Mouse (Mus musculus) lung, embryonic 14.5 days (tissue): ENCODE data around the gene Rnf17. TPM values are rescaled to one million over a fixed set of nuclear protein-coding genes. Genes with fewer than 3 reads are reported as not detected.
A peak's percentile ranks its signal among the peaks of the same experiment; 100 is the strongest.

ENCODE experiments used
- ATAC-seq: fragments of 200-750 bp; cut with Nextera tagmentation; 2 replicates; pipeline ENCODE4 v1.8.0; 2017; ENCODE audit warnings: mild to moderate bottlenecking, moderate TSS enrichment, moderate library complexity; ENCODE audit not compliant: insufficient read depth
- DNase-seq: peaks from one replicate; pipeline ENCODE4 v3.0.0-alpha.2; 2015
- H3K27ac ChIP-seq: fragments of 300-500 bp; sonication (generic); 2 replicates; pipeline ENCODE4 v1.5.1; 2014; ENCODE audit warnings: low read depth, mild to moderate bottlenecking, moderate library complexity
- H3K27me3 ChIP-seq: fragments of 300-500 bp; sonication (generic); 2 replicates; pipeline ENCODE4 v1.6.1; 2014; ENCODE audit warnings: low read length, control low read depth; ENCODE audit not compliant: insufficient read depth
- H3K36me3 ChIP-seq: fragments of 300-500 bp; sonication (generic); 2 replicates; pipeline ENCODE4 v1.6.1; 2014; ENCODE audit warnings: control low read depth; ENCODE audit not compliant: insufficient read depth
- H3K4me1 ChIP-seq: fragments of 300-500 bp; sonication (generic); 2 replicates; pipeline ENCODE4 v1.6.1; 2014; ENCODE audit warnings: antibody characterized with exemption, control low read depth; ENCODE audit not compliant: insufficient read depth
- H3K4me2 ChIP-seq: fragments of 300-500 bp; sonication (generic); 2 replicates; pipeline ENCODE4 v1.6.1; 2014; ENCODE audit warnings: mild to moderate bottlenecking
- H3K4me3 ChIP-seq: fragments of 300-500 bp; sonication (generic); 2 replicates; pipeline ENCODE4 v1.5.1; 2014; ENCODE audit warnings: low read depth, low read length
- H3K9ac ChIP-seq: fragments of 300-500 bp; sonication (generic); 2 replicates; pipeline ENCODE4 v1.6.1; 2014
- H3K9me3 ChIP-seq: fragments of 300-500 bp; sonication (generic); 2 replicates; pipeline ENCODE4 v1.6.1; 2016; ENCODE audit warnings: low read depth, low read length, control low read depth
- CTCF ChIP-seq: IDR thresholded peaks from 2 replicates; pipeline ENCODE4 v1.5.1; 2016; ENCODE audit warnings: antibody characterized with exemption, low read depth
- WGBS: fragments of 180-500 bp; shearing (Covaris S2); extraction: QIAGEN DNeasy Blood & Tissue Kit; methylation state at CpG from one replicate; pipeline ENCODE4 v1.1.7; 2014; 5-methylcytosine and 5-hydroxymethylcytosine counted together
- polyA plus RNA-seq: library from polyadenylated mRNA; unstranded; fragments of >200 nt; fragmentation: Nextera tagmentation; extraction: Ambion mirVana; gene quantifications from 2 replicates; pipeline ENCODE4 v1.2.1, GENCODE M21; 2014

The Rnf17 gene
- polyA plus RNA-seq, 1 experiment from 2014 or later, result 0.84 TPM

GRCm38 (mm10) chr14:56390247-56390646, 12.1 kb upstream of the Rnf17 start:
- H3K9ac ChIP-seq, result no peak overlapping the region
- H3K4me3 ChIP-seq, result no peak overlapping the region
- no peaks in the 10 kb centered on the region for H3K9me3 ChIP-seq
- WGBS, result 51% methylated on average over 3 of the region's 3 CpGs
- H3K27me3 ChIP-seq, result no peaks in the 10 kb centered on the region
- no peaks in the 10 kb centered on the region for H3K36me3 ChIP-seq
- H3K27ac ChIP-seq, result no peak overlapping the region
- peaks cover 6% of the 10 kb centered on the region; the same call in 1 of the 2 replicates for H3K4me1 ChIP-seq
- no peak for TF ChIP-seq CTCF
- ATAC-seq, result no peak
- no peak for DNase-seq
- H3K4me2 ChIP-seq, result no peak overlapping the region

GRCm38 (mm10) chr14:56393704-56394312, 8.6 kb upstream of the Rnf17 start:
- Histone ChIP-seq H3K27me3 (no peaks in the 10 kb centered on the region), H3K4me2 (no peak overlapping the region), H3K4me1 (peaks cover 6% of the 10 kb centered on the region; the same call in 1 of the 2 replicates), H3K4me3 (no peak overlapping the region), H3K27ac (0 out of 2 replicates have a peak overlapping the region, but pooled peaks have one; percentile 12), H3K9me3 (no peaks in the 10 kb centered on the region), H3K36me3 (no peaks in the 10 kb centered on the region), H3K9ac (no peak overlapping the region)
- 19% methylated on average over 2 of the region's 2 CpGs for WGBS
- DNase-seq (peak; percentile 69), ATAC-seq (peak; percentile 86)
- TF ChIP-seq CTCF, result no peak

GRCm38 (mm10) chr14:56398001-56398400, 4.4 kb upstream of the Rnf17 start:
- Histone ChIP-seq H3K36me3 (no peaks in the 10 kb centered on the region), H3K9ac (no peak overlapping the region), H3K27ac (no peak overlapping the region), H3K4me3 (no peak overlapping the region), H3K9me3 (no peaks in the 10 kb centered on the region), H3K4me1 (peaks cover 6% of the 10 kb centered on the region; the same call in 1 of the 2 replicates), H3K27me3 (no peaks in the 10 kb centered on the region), H3K4me2 (no peak overlapping the region)
- DNase-seq, result peak; percentile 79
- no peak for ATAC-seq
- peak; percentile 80 for TF ChIP-seq CTCF

GRCm38 (mm10) chr14:56403072-56403375, 643 bp downstream of the Rnf17 start:
- Histone ChIP-seq H3K4me2 (no peak overlapping the region), H3K27ac (no peak overlapping the region), H3K36me3 (no peaks in the 10 kb centered on the region), H3K4me1 (no peaks in the 10 kb centered on the region), H3K9me3 (no peaks in the 10 kb centered on the region), H3K27me3 (no peaks in the 10 kb centered on the region), H3K4me3 (no peak overlapping the region), H3K9ac (no peak overlapping the region)
- 85% methylated on average over 2 of the region's 2 CpGs for WGBS
- no peak for DNase-seq
- ATAC-seq, result no peak
- no peak for TF ChIP-seq CTCF

- no peak overlapping the region for H3K4me2 ChIP-seq
- H3K27ac ChIP-seq, result no peak overlapping the region
- 29% methylated on average over 2 of the region's 2 CpGs for WGBS
- no peaks in the 10 kb centered on the region for H3K4me1 ChIP-seq
- no peaks in the 10 kb centered on the region for H3K9me3 ChIP-seq
- peak; percentile 61 for DNase-seq
- ATAC-seq, result no peak
- H3K4me3 ChIP-seq, result no peak overlapping the region
- no peak overlapping the region for H3K9ac ChIP-seq
- no peaks in the 10 kb centered on the region for H3K36me3 ChIP-seq
- no peaks in the 10 kb centered on the region for H3K27me3 ChIP-seq
- TF ChIP-seq CTCF, result no peak
Observed at GRCm38 (mm10) chr14:56462090-56462489, 59.7 kb downstream of the Rnf17 start.

- no peak for DNase-seq
- no peak for ATAC-seq
- Histone ChIP-seq H3K4me1 (no peaks in the 10 kb centered on the region), H3K27me3 (no peaks in the 10 kb centered on the region), H3K9ac (no peak overlapping the region), H3K9me3 (no peaks in the 10 kb centered on the region), H3K36me3 (no peaks in the 10 kb centered on the region), H3K4me2 (no peak overlapping the region), H3K4me3 (no peak overlapping the region), H3K27ac (no peak overlapping the region)
- 36% methylated on average over 1 of the region's 1 CpGs for WGBS
- TF ChIP-seq CTCF, result no peak
Observed at GRCm38 (mm10) chr14:56462729-56463128, 60.3 kb downstream of the Rnf17 start.

GRCm38 (mm10) chr14:56468145-56468544, 65.8 kb downstream of the Rnf17 start:
- DNase-seq, result peak; percentile 73
- H3K4me3 ChIP-seq, result no peak overlapping the region
- H3K36me3 ChIP-seq, result no peaks in the 10 kb centered on the region
- H3K4me1 ChIP-seq, result no peaks in the 10 kb centered on the region
- no peak overlapping the region for H3K27ac ChIP-seq
- H3K9me3 ChIP-seq, result no peaks in the 10 kb centered on the region
- peak; percentile 68 for TF ChIP-seq CTCF
- H3K4me2 ChIP-seq, result no peak overlapping the region
- 0 out of 2 replicates have a peak, but pooled peaks have one; percentile 24 for ATAC-seq
- 43% methylated on average over 1 of the region's 1 CpGs for WGBS
- no peaks in the 10 kb centered on the region for H3K27me3 ChIP-seq
- no peak overlapping the region for H3K9ac ChIP-seq

- Histone ChIP-seq H3K27me3 (no peaks in the 10 kb centered on the region), H3K4me1 (no peaks in the 10 kb centered on the region), H3K9ac (no peak overlapping the region), H3K9me3 (no peaks in the 10 kb centered on the region), H3K27ac (no peak overlapping the region), H3K4me3 (no peak overlapping the region), H3K36me3 (no peaks in the 10 kb centered on the region), H3K4me2 (no peak overlapping the region)
- no peak for TF ChIP-seq CTCF
- ATAC-seq, result no peak
- DNase-seq, result no peak
Observed at GRCm38 (mm10) chr14:56489806-56490205, 87.4 kb downstream of the Rnf17 start.
